Mouse (Mus musculus): Measurements from ENCODE around the gene Ttc4.

Ttc4 gene

GRCm38 (mm10) chr4:106650833-106651527 lies 27.8 kb downstream of the Ttc4 start, which contains the start of gene Pars2:
TSS of gene Pars2 (plus strand) at chr4:106651069.
- DNase-seq (ENCODE audit: low spot score), result peak; percentile 98

DNA sequence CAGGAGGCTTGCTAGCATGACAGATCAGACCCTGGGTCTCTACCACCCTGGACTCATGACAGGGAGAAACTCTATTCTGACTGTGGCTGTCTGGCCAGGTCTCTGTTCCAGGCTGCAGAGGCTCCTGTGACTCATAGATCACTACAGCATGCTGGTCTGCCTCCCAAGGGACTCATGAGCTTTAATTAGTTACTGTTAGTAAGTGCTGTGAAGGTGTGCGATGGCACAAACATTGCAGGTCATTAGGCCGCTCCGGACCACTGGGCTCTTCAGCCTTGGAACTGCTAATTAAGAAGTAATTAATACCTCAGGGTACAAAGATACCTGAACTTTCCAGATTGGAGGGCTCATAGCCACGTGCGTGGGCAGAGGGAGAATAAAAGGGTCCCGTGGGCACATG lies 31.6 kb downstream of the Ttc4 start:
- no peak for DNase-seq (ENCODE audit: low spot score)

DNA sequence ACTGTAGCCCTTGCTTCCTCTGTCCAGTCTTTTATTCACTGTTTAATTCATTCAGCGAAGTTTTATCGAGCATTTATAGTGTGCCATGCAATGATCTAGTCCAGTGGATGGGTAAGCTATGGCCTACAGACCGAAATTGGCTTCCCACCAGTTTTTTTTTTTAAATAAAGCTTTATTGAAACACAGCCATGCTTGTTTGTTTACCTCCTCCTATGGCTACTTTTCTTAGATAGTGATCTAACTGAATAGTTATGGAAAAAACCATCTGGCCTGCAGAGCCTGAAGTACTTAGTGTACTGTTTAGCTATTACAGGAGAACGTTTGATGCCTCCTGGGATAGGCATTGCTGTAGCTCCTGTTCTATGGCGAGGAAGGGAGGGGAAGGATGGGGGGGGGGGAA lies 32.9 kb downstream of the Ttc4 start:
- no peak for DNase-seq (ENCODE audit: low spot score)

- DNase-seq (ENCODE audit: low spot score), result no peak
Measured at GRCm38 (mm10) chr4:106644218-106644610, 34.5 kb downstream of the Ttc4 start.

- DNase-seq (ENCODE audit: low spot score), result no peak
Measured at GRCm38 (mm10) chr4:106643483-106644217, 35.1 kb downstream of the Ttc4 start.

DNA sequence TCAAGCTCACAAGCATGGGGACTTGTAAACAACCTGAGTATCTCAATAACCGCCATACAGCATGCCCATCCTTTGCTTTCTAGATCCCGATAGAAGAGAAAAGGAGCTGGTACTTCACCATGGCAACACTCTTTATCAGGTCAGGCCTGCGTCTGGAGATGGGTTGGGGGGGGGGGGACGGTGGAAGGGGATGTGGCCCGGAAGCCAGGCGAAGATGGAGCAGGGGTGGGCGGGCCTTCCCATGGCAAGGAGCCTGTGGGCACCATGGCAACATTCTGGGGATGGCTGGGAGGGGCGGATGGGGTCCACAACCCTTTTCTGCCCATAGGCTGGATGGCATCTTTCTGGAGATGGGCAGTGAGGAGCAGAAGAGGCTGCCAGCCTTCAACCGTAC lies 44.7 kb downstream of the Ttc4 start:
- no peak for DNase-seq (ENCODE audit: low spot score)

GRCm38 (mm10) chr4:106633281-106634085 lies 45.3 kb downstream of the Ttc4 start:
- no peak for DNase-seq (ENCODE audit: low spot score)

GRCm38 (mm10) chr4:106632313-106632712 lies 46.4 kb downstream of the Ttc4 start:
- no peak for DNase-seq (ENCODE audit: low spot score)

DNA sequence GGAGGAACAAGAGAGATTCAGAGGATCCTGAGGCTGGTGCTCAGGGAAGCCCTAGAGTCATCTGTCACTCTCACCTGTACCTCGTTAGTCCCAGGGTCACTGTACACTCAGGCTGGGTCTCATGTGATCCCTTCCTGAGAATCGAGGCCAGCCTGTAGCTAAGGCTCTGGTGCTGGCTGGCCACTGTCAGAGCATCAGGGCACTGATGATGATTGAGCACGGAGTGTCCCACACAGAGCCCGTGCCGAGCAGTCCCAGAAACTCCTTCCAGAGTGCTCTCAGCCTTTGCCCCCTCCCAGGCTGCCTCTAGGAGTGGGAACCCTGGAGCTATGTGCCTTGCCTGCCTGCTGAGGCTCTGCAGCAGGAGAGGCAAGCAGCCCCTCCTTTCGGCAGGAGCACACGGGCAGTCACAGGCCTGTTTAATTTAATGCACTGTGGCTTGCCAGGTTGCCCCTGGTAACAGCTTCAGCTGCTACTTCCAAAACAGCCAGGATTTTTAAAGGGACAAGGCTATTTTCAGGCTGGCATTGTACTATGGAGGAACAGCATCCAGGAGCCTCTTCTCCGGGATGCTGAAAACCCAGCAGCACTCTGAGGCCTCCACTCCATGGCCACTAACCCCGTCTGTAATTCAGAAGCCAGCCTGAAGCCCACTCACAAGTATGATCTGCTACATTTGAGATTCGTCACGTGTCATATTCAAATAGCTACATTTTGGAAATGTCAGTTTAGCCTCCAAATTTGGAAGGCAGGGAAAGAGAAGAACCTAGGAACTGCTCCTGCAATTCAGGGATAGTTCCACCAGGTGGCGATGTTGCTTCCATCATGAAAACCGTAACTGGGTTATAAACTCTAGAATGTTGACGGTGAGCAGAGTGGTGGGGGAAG lies 48.2 kb downstream of the Ttc4 start:
- peak; percentile 39 for DNase-seq (ENCODE audit: low spot score)

- no peak for DNase-seq (ENCODE audit: low spot score)
Measured at GRCm38 (mm10) chr4:106629374-106629773, 49.4 kb downstream of the Ttc4 start.

- DNase-seq (ENCODE audit: low spot score), result no peak
Measured at GRCm38 (mm10) chr4:106628650-106629360, 49.9 kb downstream of the Ttc4 start.

DNA sequence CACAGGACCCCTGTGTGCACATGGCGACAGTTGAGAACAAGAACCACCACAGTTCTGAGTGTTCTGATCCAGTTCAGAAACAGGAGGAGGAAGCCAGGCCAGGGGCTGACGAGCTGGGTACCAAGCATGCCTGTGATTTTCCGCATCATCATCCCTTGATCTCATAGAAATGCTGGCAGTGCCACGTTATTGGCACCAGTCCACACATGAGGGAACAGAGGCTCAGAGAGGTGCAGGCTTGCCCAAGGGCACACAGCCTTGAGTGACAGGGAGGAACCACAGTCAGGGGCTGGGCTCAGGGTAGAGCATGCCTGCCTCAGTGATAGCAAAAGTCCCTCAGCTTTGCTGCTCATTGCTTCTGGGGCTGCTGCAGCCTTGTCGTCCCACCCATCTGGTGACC lies 50.9 kb downstream of the Ttc4 start:
- DNase-seq (ENCODE audit: low spot score), result no peak

- no peak for DNase-seq (ENCODE audit: low spot score)
Measured at GRCm38 (mm10) chr4:106624271-106624670, 54.5 kb downstream of the Ttc4 start.

GRCm38 (mm10) chr4:106622712-106623111 lies 56.0 kb downstream of the Ttc4 start:
- no peak for DNase-seq (ENCODE audit: low spot score)

DNA sequence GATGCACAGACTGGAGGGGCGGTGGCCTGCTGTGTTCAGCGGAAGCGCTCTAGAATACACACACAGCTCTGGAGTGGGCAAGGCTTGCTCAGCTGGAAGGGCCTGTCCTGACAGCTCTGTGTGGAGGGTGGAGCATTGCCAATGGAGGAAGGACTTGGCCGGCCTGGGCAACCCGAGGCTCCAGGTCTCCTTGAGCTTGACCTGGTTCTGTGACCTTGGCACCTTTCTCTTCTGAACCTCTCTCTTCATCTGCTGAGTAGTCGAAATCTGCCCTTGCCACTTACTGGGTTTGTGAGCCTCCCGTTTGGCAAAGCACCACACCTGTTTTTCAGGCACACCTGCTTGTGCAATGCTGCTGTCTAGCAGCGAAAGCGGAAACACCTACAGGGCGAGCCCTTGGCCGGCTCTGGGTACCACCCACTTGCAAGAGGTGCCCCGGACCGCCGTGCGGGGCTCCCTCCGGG lies 56.7 kb downstream of the Ttc4 start, which contains the start of gene Ttc22:
Gene Ttc22, plus strand, starts transcription at position 403 of the 464 bp plus-strand sequence.
- peak; percentile 19 for DNase-seq (ENCODE audit: low spot score)

DNA sequence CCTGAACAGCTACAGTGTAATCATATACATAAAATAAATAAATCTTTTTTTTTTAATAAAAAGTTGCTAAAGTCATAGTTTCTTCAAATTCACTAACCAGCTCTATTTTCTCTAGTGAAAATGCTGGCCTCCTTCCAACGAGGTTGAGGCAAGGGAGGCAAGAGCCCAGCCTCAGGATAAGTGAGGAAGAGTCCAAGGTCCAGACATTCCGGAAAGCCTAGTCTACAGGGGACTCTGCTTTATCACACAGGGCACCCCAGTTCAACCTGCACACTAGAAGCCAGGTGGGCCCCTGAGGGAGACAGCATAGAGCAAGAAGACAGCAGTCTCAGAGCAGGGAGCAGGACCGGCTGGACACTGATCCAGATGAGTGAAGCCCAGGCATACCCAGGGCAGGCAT lies 57.3 kb downstream of the Ttc4 start:
- no peak for DNase-seq (ENCODE audit: low spot score)

GRCm38 (mm10) chr4:106618898-106619297 lies 59.8 kb downstream of the Ttc4 start:
- no peak for DNase-seq (ENCODE audit: low spot score)

GRCm38 (mm10) chr4:106617056-106617455 lies 61.7 kb downstream of the Ttc4 start, which contains the start of gene Lexm:
TSS of gene Lexm (minus strand) at chr4:106617241.
- no peak for DNase-seq (ENCODE audit: low spot score)

- no peak for DNase-seq (ENCODE audit: low spot score)
Measured at GRCm38 (mm10) chr4:106615637-106616036, 63.1 kb downstream of the Ttc4 start.

DNA sequence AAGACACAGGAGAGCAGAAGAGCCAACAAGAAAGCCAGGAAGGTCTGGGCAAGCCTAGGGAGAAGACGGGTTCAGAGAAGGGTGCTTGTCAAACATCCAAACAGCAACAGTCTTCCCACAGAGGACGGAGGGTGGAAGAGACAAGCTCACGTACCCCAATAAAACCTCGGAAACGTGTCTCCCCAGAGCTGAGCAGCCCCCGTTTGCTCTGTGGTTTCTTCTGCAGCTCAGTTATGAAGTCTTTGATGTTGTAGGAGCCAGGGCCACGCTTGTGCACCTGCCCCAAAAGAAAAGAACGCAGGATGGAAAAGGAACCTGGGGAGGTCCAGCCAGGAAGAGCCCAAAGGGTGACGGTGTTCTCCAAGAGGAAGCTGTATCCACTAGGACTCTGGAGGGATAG lies 63.9 kb downstream of the Ttc4 start:
- DNase-seq (ENCODE audit: low spot score), result no peak

All from ovary, postnatal 36 days (tissue).